Mouse (Mus musculus) erythroblast, embryonic 14.5 days (primary cell): Measurements from ENCODE around the gene Mbnl1.

Experiments used
- GATA1 ChIP-seq: IDR thresholded peaks from 2 replicates; pipeline ENCODE4 v1.6.1; 2012; ENCODE audit warnings: low read length, inconsistent platforms, mixed read lengths
- TAL1 ChIP-seq: IDR thresholded peaks from 3 replicates; pipeline ENCODE4 v1.6.1; 2012; ENCODE audit warnings: low read length, inconsistent platforms, mixed read lengths

GRCm38 (mm10) chr3:60476751-60477255 is 4.2 kb downstream of the Mbnl1 start:
- TF ChIP-seq TAL1 = no peak
- no peak for TF ChIP-seq GATA1
